Mouse (Mus musculus) forebrain, postnatal 0 days (tissue): ENCODE data around the gene Plxna2. TPM values are rescaled to one million over a fixed set of nuclear protein-coding genes. Genes with fewer than 3 reads are reported as not detected.

ENCODE experiments used
- ATAC-seq: fragments of 200-750 bp; cut with Nextera tagmentation; 2 replicates; pipeline ENCODE4 v1.8.0; 2017; ENCODE audit warnings: mild to moderate bottlenecking, moderate library complexity
- DNase-seq: peaks from one replicate; pipeline ENCODE4 v3.0.0-alpha.2; 2015
- H3K27ac ChIP-seq: fragments of 300-500 bp; sonication (generic); 2 replicates; pipeline ENCODE4 v1.5.1; 2014; ENCODE audit warnings: low read depth, mild to moderate bottlenecking, antibody characterized with exemption, low read length, moderate library complexity, mixed read lengths
- H3K27me3 ChIP-seq: fragments of 300-500 bp; sonication (generic); 2 replicates; pipeline ENCODE4 v1.6.1; 2014; ENCODE audit warnings: mild to moderate bottlenecking, low read length, mixed read lengths; ENCODE audit not compliant: insufficient read depth
- H3K36me3 ChIP-seq: fragments of 300-500 bp; sonication (generic); 2 replicates; pipeline ENCODE4 v1.6.1; 2014; ENCODE audit warnings: mild to moderate bottlenecking, moderate library complexity; ENCODE audit not compliant: insufficient read depth
- H3K4me1 ChIP-seq: fragments of 300-500 bp; sonication (generic); 2 replicates; pipeline ENCODE4 v1.6.1; 2014; ENCODE audit warnings: antibody characterized with exemption; ENCODE audit not compliant: insufficient read depth
- H3K4me2 ChIP-seq: fragments of 300-500 bp; sonication (generic); 2 replicates; pipeline ENCODE4 v1.6.1; 2014; ENCODE audit warnings: low read depth, mild to moderate bottlenecking, moderate library complexity
- H3K4me3 ChIP-seq: fragments of 300-500 bp; sonication (generic); 2 replicates; pipeline ENCODE4 v1.5.1; 2014; ENCODE audit warnings: low read depth, low read length, mixed read lengths
- H3K9ac ChIP-seq: fragments of 300-500 bp; sonication (generic); 2 replicates; pipeline ENCODE4 v1.6.1; 2014; ENCODE audit warnings: mild to moderate bottlenecking
- H3K9me3 ChIP-seq: fragments of 300-500 bp; sonication (generic); 2 replicates; pipeline ENCODE4 v1.6.1; 2016; ENCODE audit warnings: low read length
- CTCF ChIP-seq: sonication (generic); IDR thresholded peaks from 2 replicates; pipeline ENCODE4 v1.5.1; 2016; ENCODE audit warnings: antibody characterized with exemption, control low read depth, low read depth
- WGBS: fragments of 180-500 bp; shearing (Covaris S2); extraction: QIAGEN DNeasy Blood & Tissue Kit; methylation state at CpG from one replicate; pipeline ENCODE4 v1.1.7; 2014; 5-methylcytosine and 5-hydroxymethylcytosine counted together
- polyA plus RNA-seq: library from polyadenylated mRNA; unstranded; fragments of >200 nt; fragmentation: Nextera tagmentation; extraction: Ambion mirVana; gene quantifications from 2 replicates; pipeline ENCODE4 v1.2.1, GENCODE M21; 2015
- total RNA-seq: library from RNA; depleted of rRNA; stranded (reverse); fragments of >200 nt; gene quantifications from 2 replicates; pipeline ENCODE4 v1.2.3, GENCODE M21; 2014

Gene Plxna2
- total and polyA plus RNA-seq, 2 experiments from 2014 or later: 18.6 to 83.6 TPM

DNA sequence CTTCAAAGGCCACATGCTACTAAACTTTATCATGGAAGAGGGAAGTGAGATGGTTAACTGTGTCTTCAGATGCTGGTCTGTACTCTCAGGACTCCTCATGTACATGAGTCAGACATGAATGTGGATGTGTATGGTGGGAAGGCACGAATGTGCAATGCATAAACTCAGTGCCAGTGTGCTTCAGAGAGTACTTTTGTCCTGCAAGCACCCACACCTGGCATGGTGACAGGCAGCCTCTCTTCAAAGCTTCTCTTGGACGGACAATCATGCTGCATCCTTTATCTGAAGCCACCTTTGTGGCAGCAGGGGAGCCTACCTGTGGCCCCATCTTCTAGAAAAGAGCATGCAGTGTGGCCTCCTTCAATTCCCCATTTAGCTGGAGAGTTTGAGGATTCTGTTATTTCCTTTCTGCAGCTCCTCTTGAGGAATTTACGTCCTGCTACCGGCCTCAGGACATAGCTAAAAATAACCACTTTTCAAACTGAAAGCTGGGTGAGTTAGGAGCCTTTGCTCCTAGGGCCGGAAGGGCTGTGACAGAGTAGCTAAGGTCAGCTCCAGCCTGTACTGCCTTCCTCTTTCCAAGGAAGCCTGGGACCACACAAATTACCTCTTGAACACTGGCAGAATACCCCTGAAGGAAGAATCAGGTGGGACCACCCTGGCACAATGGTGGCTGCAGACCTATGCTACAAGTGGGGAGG lies 23.7 kb downstream of the Plxna2 start:
- H3K4me3 ChIP-seq: no peak overlapping the region
- DNase-seq (no peak), ATAC-seq (no peak)
- peaks cover 22% of the 10 kb centered on the region for H3K36me3 ChIP-seq
- no peak overlapping the region for H3K9ac ChIP-seq
- peaks cover 10% of the 10 kb centered on the region for H3K4me1 ChIP-seq
- WGBS: 64% methylated on average over 5 of the region's 5 CpGs
- H3K9me3 ChIP-seq: no peaks in the 10 kb centered on the region
- H3K27ac ChIP-seq: no peak overlapping the region
- no peak for TF ChIP-seq CTCF
- H3K27me3 ChIP-seq: no peaks in the 10 kb centered on the region
- H3K4me2 ChIP-seq: no peak overlapping the region

DNA sequence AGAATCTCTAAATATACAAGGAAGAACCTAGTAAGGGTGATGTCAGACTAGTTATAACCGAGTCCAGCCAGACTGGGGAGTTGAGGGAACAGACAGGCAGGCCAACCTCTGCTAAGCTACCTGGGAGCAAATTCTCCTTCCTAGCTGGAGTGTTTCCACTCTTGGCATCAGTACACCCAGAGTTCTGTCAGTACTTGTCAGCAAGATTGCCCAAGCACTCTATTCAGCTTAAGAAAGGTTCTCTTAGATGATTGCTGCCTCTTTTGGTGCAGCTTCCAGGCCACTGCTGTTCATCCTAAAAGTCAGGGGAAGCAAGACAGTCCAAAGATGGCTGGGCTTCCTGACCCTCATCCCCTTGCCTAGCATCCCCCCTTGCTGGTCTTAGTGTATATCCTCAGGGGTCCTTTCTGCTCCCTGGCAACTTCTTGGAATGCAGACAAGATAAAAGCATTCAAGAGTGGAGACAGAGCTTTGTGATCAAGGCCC lies 24.3 kb downstream of the Plxna2 start:
- 78% methylated on average over 1 of the region's 1 CpGs for WGBS
- no peak for TF ChIP-seq CTCF
- ATAC-seq (no peak), DNase-seq (no peak)
- Histone ChIP-seq H3K4me3 (no peak overlapping the region), H3K4me1 (peaks cover 7% of the 10 kb centered on the region), H3K27ac (no peak overlapping the region), H3K27me3 (no peaks in the 10 kb centered on the region), H3K4me2 (no peak overlapping the region), H3K36me3 (peaks cover 27% of the 10 kb centered on the region), H3K9ac (no peak overlapping the region), H3K9me3 (no peaks in the 10 kb centered on the region)

DNA sequence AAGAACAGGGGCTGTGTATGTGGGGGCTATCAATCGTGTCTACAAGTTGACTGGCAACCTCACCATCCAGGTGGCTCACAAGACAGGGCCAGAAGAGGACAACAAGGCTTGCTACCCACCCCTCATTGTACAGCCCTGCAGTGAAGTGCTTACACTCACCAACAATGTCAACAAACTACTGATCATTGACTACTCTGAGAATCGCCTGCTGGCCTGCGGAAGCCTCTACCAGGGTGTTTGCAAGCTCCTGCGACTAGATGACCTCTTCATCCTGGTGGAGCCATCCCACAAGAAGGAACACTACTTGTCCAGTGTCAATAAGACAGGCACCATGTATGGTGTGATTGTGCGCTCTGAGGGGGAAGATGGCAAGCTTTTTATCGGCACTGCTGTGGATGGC lies 25.9 kb downstream of the Plxna2 start:
- WGBS: 95% methylated on average over 6 of the region's 6 CpGs
- H3K9ac ChIP-seq: no peak overlapping the region
- H3K9me3 ChIP-seq: no peaks in the 10 kb centered on the region
- no peak overlapping the region for H3K27ac ChIP-seq
- no peaks in the 10 kb centered on the region for H3K27me3 ChIP-seq
- peaks cover 31% of the 10 kb centered on the region for H3K36me3 ChIP-seq
- peaks cover 5% of the 10 kb centered on the region; the same call in 1 of the 2 replicates for H3K4me1 ChIP-seq
- ATAC-seq (no peak), DNase-seq (no peak)
- no peak for TF ChIP-seq CTCF
- no peak overlapping the region for H3K4me3 ChIP-seq
- H3K4me2 ChIP-seq: no peak overlapping the region

DNA sequence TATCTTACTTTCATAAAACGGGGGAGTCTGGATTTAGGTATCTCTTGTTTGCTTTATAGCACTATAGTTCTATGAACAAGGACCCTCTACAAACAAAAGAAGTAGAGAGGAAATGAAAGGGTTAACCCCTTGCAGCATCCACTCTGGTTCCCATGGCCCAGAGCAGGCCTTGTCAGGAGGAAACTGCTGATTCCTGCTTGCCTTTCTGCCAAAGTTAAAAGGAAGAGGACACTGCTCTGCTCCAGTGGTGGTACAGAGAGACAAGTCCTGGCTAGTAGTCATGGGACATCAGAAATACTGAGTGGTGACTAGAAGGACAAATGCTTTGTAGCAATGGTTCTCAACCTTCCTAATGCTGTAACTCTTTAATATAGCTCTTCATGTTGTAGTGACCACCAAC lies 27.9 kb downstream of the Plxna2 start:
- Histone ChIP-seq H3K4me3 (no peak overlapping the region), H3K9ac (no peak overlapping the region), H3K9me3 (no peaks in the 10 kb centered on the region), H3K4me1 (peaks cover 5% of the 10 kb centered on the region; the same call in 1 of the 2 replicates), H3K27me3 (no peaks in the 10 kb centered on the region), H3K36me3 (peaks cover 50% of the 10 kb centered on the region), H3K27ac (no peak overlapping the region), H3K4me2 (no peak overlapping the region)
- WGBS: 83% methylated on average over 1 of the region's 1 CpGs
- no peak for TF ChIP-seq CTCF
- no peak for DNase-seq
- no peak for ATAC-seq

DNA sequence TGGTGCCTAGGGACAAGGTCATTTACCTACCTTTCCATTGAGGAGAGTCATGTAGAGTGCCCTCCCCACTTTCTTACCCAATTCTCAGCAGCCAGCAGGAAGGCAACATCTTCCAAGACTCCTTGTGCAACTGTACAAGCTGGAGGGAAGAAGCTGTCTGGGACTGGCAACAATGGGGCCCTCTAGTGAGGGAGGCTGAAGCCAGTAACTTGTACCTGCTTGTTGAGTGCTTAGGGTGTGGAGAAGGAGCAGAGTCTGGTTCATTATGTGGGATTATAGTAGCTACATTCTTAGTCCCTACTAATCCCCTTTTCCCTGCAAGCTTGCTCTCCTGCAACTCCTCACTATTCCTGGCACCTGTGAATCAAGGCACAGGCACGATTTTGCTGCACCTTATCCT lies 32.1 kb downstream of the Plxna2 start:
- Histone ChIP-seq H3K4me3 (no peak overlapping the region), H3K4me2 (no peak overlapping the region), H3K27ac (no peak overlapping the region), H3K9me3 (no peaks in the 10 kb centered on the region), H3K9ac (no peak overlapping the region), H3K4me1 (peaks cover 5% of the 10 kb centered on the region; the same call in 1 of the 2 replicates), H3K36me3 (peaks cover 59% of the 10 kb centered on the region), H3K27me3 (no peaks in the 10 kb centered on the region)
- TF ChIP-seq CTCF: no peak
- no peak for DNase-seq
- ATAC-seq: no peak
- 56% methylated on average over 1 of the region's 1 CpGs for WGBS

DNA sequence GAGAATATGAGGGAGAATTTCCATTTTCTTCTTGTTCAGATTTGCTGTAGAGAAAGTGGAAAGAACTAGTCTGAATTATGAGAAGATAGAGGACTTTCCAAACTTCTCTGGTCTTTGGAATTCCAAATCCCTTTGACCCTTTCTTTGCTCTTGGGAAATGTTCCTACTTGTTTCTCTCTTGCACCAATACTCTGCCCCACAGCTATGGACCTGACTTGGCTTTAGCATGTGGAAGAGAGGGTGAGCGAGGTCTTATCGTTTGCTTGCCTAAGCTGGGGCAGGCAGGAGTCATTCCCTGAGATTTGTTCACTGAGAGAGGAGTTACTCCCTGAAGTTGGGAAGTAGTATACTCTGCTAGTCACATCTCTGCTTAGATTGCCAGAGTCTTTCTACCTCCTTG lies 32.5 kb downstream of the Plxna2 start:
- Histone ChIP-seq H3K36me3 (peaks cover 56% of the 10 kb centered on the region), H3K4me2 (no peak overlapping the region), H3K4me3 (no peak overlapping the region), H3K9ac (no peak overlapping the region), H3K9me3 (no peaks in the 10 kb centered on the region), H3K4me1 (peaks cover 5% of the 10 kb centered on the region; the same call in 1 of the 2 replicates), H3K27ac (no peak overlapping the region), H3K27me3 (no peaks in the 10 kb centered on the region)
- TF ChIP-seq CTCF: no peak
- no peak for ATAC-seq
- DNase-seq: no peak
- WGBS: 93% methylated on average over 2 of the region's 2 CpGs

DNA sequence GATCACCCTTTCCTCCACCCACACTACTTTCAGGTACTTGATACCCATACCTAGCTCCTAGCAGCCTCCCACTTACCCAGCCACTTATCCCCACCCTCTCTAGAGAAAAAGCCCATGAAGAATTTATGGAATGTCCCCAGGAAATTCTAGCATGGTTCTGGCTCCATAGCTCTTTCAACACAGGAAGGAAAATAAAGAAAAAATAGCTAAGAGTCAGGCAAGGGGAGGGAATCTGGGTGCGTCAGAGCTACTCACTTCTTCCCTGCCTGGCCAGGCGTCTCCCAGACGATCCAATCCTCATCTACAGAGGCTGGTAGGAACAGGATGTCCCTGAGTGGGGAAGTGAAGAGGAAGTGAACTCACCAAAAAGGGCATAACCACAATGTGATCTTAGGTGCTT lies 34.0 kb downstream of the Plxna2 start:
- Histone ChIP-seq H3K4me2 (no peak overlapping the region), H3K4me1 (no peaks in the 10 kb centered on the region), H3K9ac (no peak overlapping the region), H3K4me3 (no peak overlapping the region), H3K27ac (no peak overlapping the region), H3K9me3 (no peaks in the 10 kb centered on the region), H3K27me3 (no peaks in the 10 kb centered on the region), H3K36me3 (peaks cover 56% of the 10 kb centered on the region)
- TF ChIP-seq CTCF: no peak
- DNase-seq (no peak), ATAC-seq (no peak; the same call in 1 of the 2 replicates)
- WGBS: 83% methylated on average over 3 of the region's 3 CpGs
